Mouse (Mus musculus) left cerebral cortex, adult 2 months (tissue): ENCODE results near the gene Aldoc. TPM values are rescaled to one million over a fixed set of nuclear protein-coding genes. Genes with fewer than 3 reads are reported as not detected.
"Not testable (repeated sequence)": the region's sequence is repeated elsewhere in the genome, so short reads cannot be mapped to it uniquely, and the experiment has no call there.

ENCODE experiments used
- DNase-seq, 2 experiments: peaks; one replicate each; pipeline ENCODE4 v3.0.0; 2021 to 2022; ENCODE audit warnings: low spot score in 2 of 2, mixed read lengths in 1 of 2; ENCODE audit errors: extremely low spot score in 1 of 2
- H3K27ac ChIP-seq: fragments of 200-600 bp; 2 replicates; pipeline ENCODE4 v1.8.1; 2022
- H3K4me3 ChIP-seq: fragments of 200-600 bp; 2 replicates; pipeline ENCODE4 v1.8.1; 2022
- CTCF ChIP-seq: fragments of 200-600 bp; IDR thresholded peaks from 2 replicates; pipeline ENCODE4 v1.8.1; 2022; ENCODE audit warnings: antibody characterized with exemption, mild to moderate bottlenecking, moderate library complexity
- intact Hi-C: fragments of 180-260 bp; cut with DNase I; formaldehyde crosslinking; loops from one replicate; pipeline ENCODE4 v1.15.1; 2025
- long read RNA-seq, 2 experiments: library from polyadenylated mRNA; stranded (forward); transcript quantifications; one replicate each; pipeline ENCODE4 v2.0.0; 2021; ENCODE audit warnings: borderline mapping rate in 2 of 2
- total RNA-seq, 2 experiments: library from RNA; stranded (reverse); gene quantifications; 2 replicates each; pipeline ENCODE4 v1.2.3; 2021

Aldoc gene
- total RNA-seq = 100 to 1,000 TPM; 804 to 830 TPM
- long read RNA-seq, experiment 1, transcript Aldoc-201 (9 exons, 2,786 nt) = major isoform, 1,532 of 1,706 reads
- long read RNA-seq, experiment 1, transcript Aldoc-202 (8 exons, 1,700 nt) = minor isoform, 82 of 1,706 reads
- long read RNA-seq, experiment 1, partial matches to known transcripts = 47 of 1,706 reads
- long read RNA-seq, experiment 1, other reads (novel, unspliced or antisense) = 45 of 1,706 reads
- long read RNA-seq, experiment 2, transcript Aldoc-202 (8 exons, 1,700 nt) = minor isoform, 74 of 1,381 reads
- long read RNA-seq, experiment 2, transcript Aldoc-201 (9 exons, 2,786 nt) = major isoform, 1,226 of 1,381 reads
- long read RNA-seq, experiment 2, partial matches to known transcripts = 36 of 1,381 reads
- long read RNA-seq, experiment 2, other reads (novel, unspliced or antisense) = 45 of 1,381 reads

DNA sequence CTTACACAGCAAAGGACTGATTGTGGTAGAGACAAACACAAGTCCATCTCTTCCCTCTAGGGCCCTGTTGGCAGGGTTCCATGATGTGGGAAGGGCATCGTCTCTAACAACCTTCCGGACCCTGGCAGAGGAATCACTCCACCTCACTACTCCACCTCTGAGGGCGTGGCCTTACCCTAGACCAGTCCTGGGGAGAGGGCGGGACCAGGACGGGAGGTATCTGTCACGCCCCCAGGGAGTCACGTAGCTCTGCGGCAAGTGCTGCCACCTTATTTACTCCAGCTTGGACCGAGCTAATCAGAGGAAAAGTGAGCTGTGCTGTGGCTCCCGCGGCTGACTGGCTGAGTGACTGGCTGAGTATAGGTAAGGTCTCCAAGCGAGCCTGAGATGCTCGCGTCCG is at the start of gene Aldoc:
Aldoc (plus strand) TSS at position 109 of the 400 bp plus-strand sequence.
- intact Hi-C loops = no loop called here
- H3K27ac ChIP-seq = peak within 1 kb of the TSS; percentile 66
- no peak for TF ChIP-seq CTCF
- H3K4me3 ChIP-seq = peak within 1 kb of the TSS; percentile 49
- peak; percentile 69 to 75 for DNase-seq

DNA sequence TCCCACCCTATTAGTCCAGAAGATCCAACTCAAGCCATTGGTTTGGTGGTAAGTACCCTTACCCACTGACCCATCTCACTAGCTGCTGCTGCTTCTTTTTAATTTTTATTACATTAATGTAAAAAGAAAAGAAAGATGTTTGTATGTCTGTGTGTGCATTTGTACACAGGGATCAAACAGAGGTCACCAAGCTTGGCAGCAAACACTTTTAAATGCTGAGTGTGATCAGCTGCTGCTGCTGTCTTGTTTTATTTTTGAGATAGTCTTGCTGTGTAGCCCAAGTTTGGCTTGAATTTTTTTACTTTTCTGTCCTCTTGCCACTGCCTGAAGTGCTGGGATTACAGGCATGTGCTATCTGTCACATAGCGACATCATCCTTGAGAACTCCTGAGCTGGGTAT is 47.2 kb upstream of the Aldoc start:
- no peak overlapping the region for H3K4me3 ChIP-seq
- no peak for TF ChIP-seq CTCF
- no peak for DNase-seq
- intact Hi-C loops = no loop called here
- H3K27ac ChIP-seq = no peak overlapping the region

DNA sequence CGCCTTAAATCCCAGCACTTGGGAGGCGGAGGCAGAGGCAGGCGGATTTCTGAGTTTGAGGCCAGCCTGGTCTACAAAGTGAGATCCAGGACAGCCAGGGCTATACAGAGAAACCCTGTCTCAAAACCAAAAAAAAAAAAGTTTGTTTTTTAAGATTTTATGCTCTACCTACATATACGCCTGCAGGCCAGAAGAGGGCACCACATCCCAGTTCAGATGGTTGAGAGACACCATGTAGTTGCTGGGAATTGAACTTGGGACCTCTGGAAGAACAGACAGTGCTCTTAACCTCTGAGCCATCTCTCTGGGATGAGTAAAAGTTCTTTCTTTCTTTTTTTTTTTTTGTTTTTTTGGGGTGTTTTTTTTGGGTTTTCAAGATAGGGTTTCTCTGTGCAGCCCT is 46.6 kb upstream of the Aldoc start:
- H3K27ac ChIP-seq, DNase-seq, H3K4me3 ChIP-seq, intact Hi-C loops: not testable (repeated sequence)
- TF ChIP-seq CTCF = peak; percentile 40

DNA sequence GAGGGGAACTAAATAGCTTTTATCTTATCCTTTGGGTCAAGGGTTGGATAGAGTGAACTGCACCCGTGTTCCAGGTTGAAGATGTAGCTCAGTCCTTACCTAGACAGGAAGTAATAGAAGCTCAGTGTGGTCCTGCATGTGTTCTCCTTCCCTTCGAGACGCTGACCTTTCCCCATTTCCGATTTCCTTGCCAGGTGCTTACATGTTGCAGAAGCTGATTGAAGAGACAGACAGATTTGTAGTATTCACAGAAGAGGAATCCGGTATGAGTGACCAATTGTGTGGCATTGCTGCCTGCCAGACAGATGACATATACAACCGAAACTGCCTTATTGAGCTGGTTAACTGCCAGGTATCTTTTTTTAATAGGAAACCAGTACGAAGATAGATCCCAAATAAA is 43.9 kb upstream of the Aldoc start:
- H3K4me3 ChIP-seq = no peak overlapping the region
- no peak for DNase-seq
- H3K27ac ChIP-seq = no peak overlapping the region
- TF ChIP-seq CTCF = no peak
- intact Hi-C loops = no loop called here

DNA sequence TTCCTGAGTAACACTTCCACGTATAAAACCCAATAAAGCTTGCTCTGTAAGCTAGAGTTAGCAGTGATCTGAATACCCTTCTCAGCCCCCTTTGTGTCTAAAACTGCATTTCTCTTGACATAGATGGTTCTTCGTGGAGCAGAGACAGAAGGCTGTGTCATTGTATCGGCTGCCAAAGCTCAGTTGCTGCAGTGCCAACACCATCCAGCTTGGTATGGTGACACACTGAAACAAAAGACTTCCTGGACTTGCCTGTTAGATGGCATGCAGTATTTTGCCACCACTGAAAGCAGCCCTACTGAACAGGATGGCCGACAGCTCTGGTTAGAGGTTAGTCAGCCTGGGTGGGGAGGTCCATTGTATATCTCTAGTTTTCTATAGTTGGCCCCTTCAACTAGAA is 43.2 kb upstream of the Aldoc start:
- TF ChIP-seq CTCF = no peak
- no peak for DNase-seq
- peak overlapping the region; percentile 10; the same call in 1 of the 2 replicates for H3K27ac ChIP-seq
- intact Hi-C loops = no loop called here
- H3K4me3 ChIP-seq = no peak overlapping the region

DNA sequence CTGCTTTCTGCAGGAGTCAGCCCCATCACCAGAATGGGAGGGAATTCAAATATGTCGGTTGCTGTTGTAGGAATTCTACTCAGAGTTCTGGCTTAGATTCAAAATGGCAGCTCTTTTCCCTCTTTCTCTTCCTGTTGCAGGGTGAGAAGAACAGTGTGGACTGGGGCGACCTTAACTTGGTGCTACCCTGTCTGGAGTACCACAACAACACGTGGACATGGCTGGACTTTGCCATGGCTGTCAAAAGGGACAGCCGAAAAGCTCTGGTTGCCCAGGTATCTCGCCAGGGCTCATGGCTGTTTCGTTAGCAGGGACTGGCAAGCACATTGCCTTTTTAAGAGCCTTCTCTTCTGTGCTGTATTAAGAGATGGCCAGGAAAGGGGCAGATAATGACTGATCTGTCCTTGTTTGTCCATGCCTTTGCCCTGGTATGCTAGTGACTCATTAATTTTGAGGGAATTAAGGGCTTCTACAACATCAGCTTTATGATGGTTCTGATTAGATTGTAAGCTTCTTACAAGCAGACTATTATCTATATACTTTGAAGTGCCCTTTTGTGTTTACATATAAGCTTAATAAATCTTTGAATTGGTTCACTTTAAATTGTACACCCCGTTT is 33.5 kb upstream of the Aldoc start:
- intact Hi-C loops = no loop called here
- Histone ChIP-seq H3K27ac (no peak overlapping the region), H3K4me3 (no peak overlapping the region)
- DNase-seq = no peak
- no peak for TF ChIP-seq CTCF

DNA sequence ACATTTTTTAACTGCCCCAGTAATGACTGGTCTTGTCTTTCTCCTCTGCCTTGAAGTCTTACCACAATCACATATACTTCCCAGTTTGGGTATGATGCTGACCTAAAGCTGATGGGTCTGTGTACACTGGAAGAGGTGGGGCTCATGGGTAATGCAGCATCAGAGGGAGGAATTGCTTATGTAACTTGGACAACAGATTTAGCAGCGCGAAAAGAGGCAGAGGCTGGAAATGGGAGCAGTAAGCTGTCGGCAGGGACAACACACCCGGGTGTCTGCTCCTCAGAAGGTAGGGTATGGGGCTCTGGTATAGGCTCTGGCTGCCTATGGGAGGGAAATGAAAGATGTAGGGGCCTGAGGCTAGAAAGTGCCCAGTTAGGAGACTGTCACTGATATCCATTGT is 32.1 kb upstream of the Aldoc start, which contains the start of gene BC030499:
BC030499 (plus strand) TSS at position 188 of the 400 bp plus-strand sequence.
- intact Hi-C loops = no loop called here
- Histone ChIP-seq H3K4me3 (peak within 1 kb of the TSS; percentile 26), H3K27ac (peak within 1 kb of the TSS; percentile 89)
- DNase-seq = peak in 1 of 2 experiments; percentile 30
- TF ChIP-seq CTCF = no peak

DNA sequence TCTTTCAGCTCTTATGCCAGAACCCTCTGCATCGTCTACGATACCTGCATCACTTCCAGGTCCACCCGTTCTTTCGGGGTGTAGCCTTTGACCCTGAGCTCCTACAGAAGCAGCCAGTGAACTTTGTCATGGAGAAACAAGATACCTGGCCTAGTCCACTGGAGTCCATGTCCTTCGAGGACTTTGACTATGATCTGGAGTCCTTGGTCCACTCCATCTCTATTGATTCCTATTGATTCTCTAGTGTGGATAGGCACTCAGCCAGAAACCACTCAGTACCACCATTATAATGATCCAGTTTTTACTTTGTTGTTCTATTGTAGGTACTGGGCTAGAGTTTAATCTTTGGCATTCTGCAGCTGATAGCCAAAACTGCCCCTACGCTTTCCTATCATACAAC is 28.2 kb upstream of the Aldoc start:
- TF ChIP-seq CTCF = no peak
- no peak overlapping the region for H3K4me3 ChIP-seq
- DNase-seq = no peak
- intact Hi-C loops = no loop called here
- no peak overlapping the region for H3K27ac ChIP-seq

DNA sequence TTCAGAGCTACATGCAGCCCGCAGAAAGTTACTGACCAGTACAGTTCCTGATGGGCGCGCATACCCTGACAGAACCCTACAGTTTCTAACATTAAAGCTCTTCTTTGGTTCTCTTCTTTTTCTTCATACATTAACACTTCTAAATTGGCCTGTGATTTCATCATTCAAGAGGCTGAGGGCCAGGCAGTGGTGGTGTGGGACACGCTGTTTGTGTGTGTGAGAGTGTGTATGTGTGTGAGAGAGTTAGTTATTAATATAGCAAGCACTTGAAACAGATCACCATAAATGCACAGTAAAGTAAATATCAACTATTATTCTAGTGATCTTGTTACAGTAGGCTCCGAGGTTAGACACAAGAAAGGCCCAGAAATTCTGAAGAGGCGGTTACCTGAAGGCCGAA is 21.9 kb upstream of the Aldoc start:
- DNase-seq = no peak
- intact Hi-C loops = no loop called here
- H3K4me3 ChIP-seq = peak overlapping the region; percentile 51
- TF ChIP-seq CTCF = no peak
- H3K27ac ChIP-seq = peak overlapping the region; percentile 66

DNA sequence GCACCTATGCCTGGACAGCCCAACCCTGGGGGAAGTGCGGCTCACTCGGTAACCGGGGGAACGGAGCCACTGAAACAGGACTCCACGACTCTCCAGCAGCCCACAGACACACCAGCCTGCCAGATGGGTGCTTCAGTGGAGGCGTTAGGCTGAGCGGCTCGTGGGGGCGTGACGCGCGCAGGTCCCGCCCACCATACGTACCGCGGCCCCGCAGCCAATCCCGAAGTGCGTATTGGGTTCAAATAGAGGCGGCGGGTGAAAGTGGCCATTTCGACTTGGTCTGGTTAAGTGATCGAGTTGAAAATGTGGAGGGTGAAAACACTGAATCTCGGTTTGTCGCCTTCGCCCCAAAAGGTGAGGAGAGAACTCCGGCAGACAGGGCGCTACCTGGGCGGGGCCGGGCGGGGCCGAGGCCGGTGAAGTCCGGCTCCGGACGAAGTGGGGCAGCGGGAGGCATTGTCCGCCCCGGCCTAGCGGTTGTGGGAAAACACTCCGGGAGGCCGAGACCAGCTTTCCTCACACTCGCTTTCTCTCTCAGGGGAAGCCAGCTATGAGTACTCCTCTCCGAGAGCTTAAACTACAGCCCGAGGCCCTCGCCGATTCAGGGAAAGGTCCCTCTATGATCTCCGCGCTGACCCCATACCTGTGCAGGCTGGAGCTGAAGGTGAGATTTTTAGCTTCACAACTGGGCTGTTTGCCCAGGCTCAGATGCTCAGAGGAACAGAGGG is 21.2 kb upstream of the Aldoc start, which contains the start of gene Spag5:
Spag5 (plus strand) TSS at position 173 of the 728 bp plus-strand sequence.
- peak within 1 kb of the TSS; percentile 51 for H3K4me3 ChIP-seq
- peak; percentile 88 to 91 for DNase-seq
- H3K27ac ChIP-seq = peak within 1 kb of the TSS; percentile 66
- no peak; the same call in 1 of the 2 replicates for TF ChIP-seq CTCF
- intact Hi-C loops = no loop called here

DNA sequence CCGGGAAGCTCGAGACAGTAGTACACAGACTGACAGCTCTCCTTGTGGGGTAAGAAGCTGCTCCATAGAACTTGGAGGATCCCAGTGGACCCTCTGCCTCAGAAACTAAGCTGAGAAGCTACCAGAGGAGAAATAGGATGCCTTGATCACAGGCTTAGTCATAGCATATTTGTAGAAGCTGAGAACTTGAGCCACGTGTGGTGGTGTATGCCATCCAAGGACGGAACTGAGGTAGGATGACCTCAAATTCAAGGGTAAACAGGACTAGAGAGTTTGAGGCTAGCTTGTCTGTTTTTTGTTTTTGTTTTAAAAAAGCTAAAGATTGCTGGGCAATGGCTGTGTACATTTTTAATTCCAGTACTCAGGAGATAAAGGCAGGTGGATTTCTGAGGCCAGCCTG is 17.5 kb upstream of the Aldoc start:
- intact Hi-C loops = no loop called here
- Histone ChIP-seq H3K27ac (no peak overlapping the region), H3K4me3 (no peak overlapping the region)
- no peak for DNase-seq
- TF ChIP-seq CTCF = no peak
